In genomic region chr1:66778798-66779197, GRCm38 (mm10) we compare ENCODE assay signal across 20 mouse cellular contexts.
"Had no signal": no experiment of that assay in that cellular context is flagged by ENCODE, and none has a peak within 500 bp of the region (broad histone marks: within the 10 kb centered on the region; RNA-seq: fewer than 3 reads in every experiment).

No protein-coding gene starts in this region.

- H3K36me3 ChIP-seq: liver, embryonic 12.5 days; midbrain, embryonic 10.5 days; neural tube, embryonic 13.5 days; neural tube, embryonic 15.5 days had no signal

- H3K9ac ChIP-seq: liver, embryonic 12.5 days; liver, embryonic 14.5 days; lung, embryonic 14.5 days; midbrain, embryonic 13.5 days; neural tube, embryonic 13.5 days; neural tube, embryonic 15.5 days had no signal

- ATAC-seq: liver, embryonic 12.5 days; midbrain, embryonic 13.5 days; midbrain, embryonic 16.5 days had no signal

- DNase-seq: lung, adult 18-20 months; lung, embryonic 14.5 days; lung, postnatal 10 days; lung, postnatal 4 days; retina, postnatal 1 day; right cerebral cortex, adult 18-20 months; right cerebral cortex, postnatal 25 days; right cerebral cortex, postnatal 4 days; spleen, adult 18-20 months; thymus, adult 18-20 months; thymus, postnatal 14 days; thymus, postnatal 36 days had no signal

- H3K9me3 ChIP-seq: liver, embryonic 12.5 days; midbrain, embryonic 10.5 days; midbrain, embryonic 13.5 days; neural tube, embryonic 13.5 days; neural tube, embryonic 15.5 days had no signal

- H3K4me1 ChIP-seq: liver, embryonic 12.5 days; midbrain, embryonic 10.5 days; midbrain, embryonic 13.5 days; neural tube, embryonic 13.5 days; neural tube, embryonic 15.5 days had no signal

- H3K4me2 ChIP-seq: liver, embryonic 12.5 days; lung, embryonic 14.5 days; midbrain, embryonic 13.5 days; neural tube, embryonic 13.5 days; neural tube, embryonic 15.5 days had no signal

- H3K4me3 ChIP-seq: liver, embryonic 12.5 days; midbrain, embryonic 10.5 days; midbrain, embryonic 13.5 days; myocyte; neural tube, embryonic 13.5 days; neural tube, embryonic 15.5 days had no signal

- H3K27ac ChIP-seq: liver, embryonic 12.5 days; liver, embryonic 14.5 days; midbrain, embryonic 10.5 days; midbrain, embryonic 13.5 days; neural tube, embryonic 13.5 days; neural tube, embryonic 15.5 days had no signal

- H3K27me3 ChIP-seq: liver, embryonic 12.5 days; midbrain, embryonic 13.5 days; neural tube, embryonic 13.5 days; neural tube, embryonic 15.5 days had no signal
